Mouse (Mus musculus): Measurements from ENCODE around the gene Myo15b.

Gene Myo15b

DNA sequence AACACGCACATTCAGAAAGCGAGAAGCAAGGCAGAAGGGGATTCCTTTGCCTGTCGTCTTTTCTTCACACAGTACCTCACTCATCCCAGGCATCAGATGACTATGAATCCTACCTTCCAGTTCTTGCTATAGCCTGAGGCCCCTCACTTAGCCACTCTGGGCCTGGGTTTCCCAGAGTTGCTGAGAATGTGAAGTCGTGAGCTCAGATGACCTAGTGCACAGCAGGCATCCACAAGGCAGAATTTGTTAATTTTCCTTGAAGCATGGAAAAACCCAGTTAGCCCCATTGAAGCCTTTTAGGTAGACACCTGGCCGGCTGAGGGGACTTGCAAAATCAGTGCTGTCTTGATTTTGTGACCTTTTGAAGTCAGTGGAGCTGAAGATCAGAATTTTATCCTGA is 31.7 kb upstream of the Myo15b start:
- Histone ChIP-seq H3K27me3 (ENCODE audit: insufficient read depth, low read length) (no peaks in the 10 kb centered on the region), H3K36me3 (ENCODE audit: insufficient read depth, low read length) (peaks cover 28% of the 10 kb centered on the region)

DNA sequence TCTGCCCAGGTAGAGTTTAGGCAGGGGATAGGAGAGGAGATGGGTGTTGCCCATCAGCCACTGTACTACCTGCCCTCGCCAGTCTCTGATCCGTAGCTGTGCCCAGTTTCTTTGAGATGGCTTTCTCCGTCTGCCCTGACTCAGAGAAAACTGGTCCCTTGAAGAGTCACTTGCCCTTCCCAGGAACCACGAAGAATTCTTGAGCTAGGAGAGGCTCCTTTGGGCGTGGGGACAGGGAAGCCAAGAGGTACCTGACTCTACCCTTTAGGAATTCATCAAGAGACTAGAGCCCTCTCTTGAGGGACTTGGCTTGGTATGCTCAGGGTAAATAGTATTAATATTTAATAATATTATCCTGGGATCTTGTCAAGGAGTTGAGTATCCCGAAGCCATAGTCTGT is 30.6 kb upstream of the Myo15b start:
- H3K4me1 ChIP-seq (replicated peaks; ENCODE audit: low read depth, low read length), result peaks cover 90% of the 10 kb centered on the region
- H3K9me3 ChIP-seq (ENCODE audit: low read length), result no peaks in the 10 kb centered on the region
- H3K27me3 ChIP-seq (ENCODE audit: insufficient read depth, low read length), result no peaks in the 10 kb centered on the region
- no peak overlapping the region for H3K4me3 ChIP-seq (replicated peaks; ENCODE audit: low read length)
- TF ChIP-seq NANOG (IDR thresholded peaks at IDR 0.05; ENCODE audit: borderline replicate concordance, low read length), result no peak
- peaks cover 17% of the 10 kb centered on the region for H3K36me3 ChIP-seq (ENCODE audit: insufficient read depth, low read length)

More for the DNA sequence above, 31.7 kb upstream of the Myo15b start:
- peaks cover 80% of the 10 kb centered on the region for H3K4me1 ChIP-seq (replicated peaks; ENCODE audit: low read depth, low read length)
- no peak overlapping the region for H3K4me3 ChIP-seq (replicated peaks; ENCODE audit: low read length)
- no peaks in the 10 kb centered on the region for H3K9me3 ChIP-seq (ENCODE audit: low read length)
- TF ChIP-seq POU5F1 (IDR thresholded peaks at IDR 0.05; ENCODE audit: borderline replicate concordance, low read length), result no peak
- no peak for TF ChIP-seq CTCF (conservative IDR thresholded peaks at IDR 0.05; ENCODE audit: low read length)

DNA sequence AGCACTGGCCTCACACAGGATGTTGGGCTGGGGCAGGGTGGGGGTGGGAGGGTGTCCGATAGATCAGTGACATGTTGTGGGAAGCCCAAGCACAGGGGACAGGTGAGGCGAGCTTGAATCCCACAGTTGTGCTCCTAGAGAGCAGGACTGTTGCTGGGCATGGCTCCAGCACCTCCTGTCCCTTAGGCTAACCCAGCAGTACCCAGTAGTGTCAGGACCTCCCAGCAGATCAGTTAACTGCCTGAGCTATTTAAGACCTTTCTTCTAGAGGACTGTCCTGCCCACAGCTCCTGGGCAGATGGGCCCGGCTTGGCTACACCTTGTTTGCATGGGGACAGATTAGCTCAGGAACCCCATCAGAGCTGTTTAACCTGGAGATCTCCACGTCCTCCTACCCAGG is 29.2 kb upstream of the Myo15b start:
- H3K4me1 ChIP-seq (replicated peaks; ENCODE audit: low read depth, low read length), result peaks cover 96% of the 10 kb centered on the region
- no peaks in the 10 kb centered on the region for H3K27me3 ChIP-seq (ENCODE audit: insufficient read depth, low read length)
- H3K4me3 ChIP-seq (replicated peaks; ENCODE audit: low read length), result peak overlapping the region; percentile 37
- H3K9me3 ChIP-seq (ENCODE audit: low read length), result no peaks in the 10 kb centered on the region
- H3K36me3 ChIP-seq (ENCODE audit: insufficient read depth, low read length), result peaks cover 12% of the 10 kb centered on the region; the same call in 1 of the 2 replicates
- TF ChIP-seq POU5F1 (IDR thresholded peaks at IDR 0.05; ENCODE audit: borderline replicate concordance, low read length), result no peak
- TF ChIP-seq NANOG (IDR thresholded peaks at IDR 0.05; ENCODE audit: borderline replicate concordance, low read length), result no peak
- no peak for TF ChIP-seq CTCF (conservative IDR thresholded peaks at IDR 0.05; ENCODE audit: low read length)

DNA sequence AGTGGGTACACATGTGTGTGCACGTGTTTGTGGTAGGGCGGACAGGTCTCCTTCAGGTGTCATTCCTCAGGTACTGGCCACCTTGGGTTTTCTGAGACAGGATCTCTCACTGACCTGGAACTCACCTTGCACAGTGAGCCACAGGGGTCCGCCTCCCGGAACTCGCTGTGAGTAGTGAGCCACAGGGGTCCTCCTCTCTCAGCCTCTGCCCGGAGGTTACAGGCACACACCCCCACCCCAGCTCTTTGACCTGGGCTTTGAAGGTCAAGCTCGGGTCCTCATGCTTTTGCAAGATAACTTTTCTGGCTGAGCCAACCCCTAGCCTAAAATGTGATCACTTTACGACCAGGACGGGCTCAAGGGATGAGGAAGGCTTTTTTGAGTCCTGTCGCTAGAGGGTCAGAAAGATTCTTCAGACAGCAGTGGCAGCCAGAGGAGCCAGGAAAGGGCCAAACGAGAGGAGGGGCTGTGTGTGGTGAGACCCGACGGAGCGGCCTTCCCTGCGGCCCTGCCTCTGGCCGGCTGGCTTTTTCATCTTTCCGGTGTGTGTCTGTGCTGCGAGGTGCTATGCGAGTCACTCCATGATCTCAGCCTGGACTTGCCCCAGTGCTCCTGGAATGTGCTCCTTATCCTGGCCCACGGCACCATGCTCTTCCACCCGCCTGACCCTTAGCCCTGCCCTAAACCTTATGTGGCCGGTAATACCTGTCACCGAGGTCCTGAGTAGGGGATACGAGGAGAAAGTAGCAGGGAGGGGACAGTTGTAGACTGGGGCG is 27.5 kb upstream of the Myo15b start:
- H3K27me3 ChIP-seq (ENCODE audit: insufficient read depth, low read length), result no peaks in the 10 kb centered on the region
- no peak for TF ChIP-seq CTCF (conservative IDR thresholded peaks at IDR 0.05; ENCODE audit: low read length)
- TF ChIP-seq NANOG (IDR thresholded peaks at IDR 0.05; ENCODE audit: borderline replicate concordance, low read length), result peak; percentile 89
- TF ChIP-seq POU5F1 (IDR thresholded peaks at IDR 0.05; ENCODE audit: borderline replicate concordance, low read length), result no peak
- peaks cover 100% of the 10 kb centered on the region for H3K4me1 ChIP-seq (replicated peaks; ENCODE audit: low read depth, low read length)
- peak overlapping the region; percentile 74 for H3K4me3 ChIP-seq (replicated peaks; ENCODE audit: low read length)
- H3K9me3 ChIP-seq (ENCODE audit: low read length), result no peaks in the 10 kb centered on the region
- peaks cover 26% of the 10 kb centered on the region for H3K36me3 ChIP-seq (ENCODE audit: insufficient read depth, low read length)

DNA sequence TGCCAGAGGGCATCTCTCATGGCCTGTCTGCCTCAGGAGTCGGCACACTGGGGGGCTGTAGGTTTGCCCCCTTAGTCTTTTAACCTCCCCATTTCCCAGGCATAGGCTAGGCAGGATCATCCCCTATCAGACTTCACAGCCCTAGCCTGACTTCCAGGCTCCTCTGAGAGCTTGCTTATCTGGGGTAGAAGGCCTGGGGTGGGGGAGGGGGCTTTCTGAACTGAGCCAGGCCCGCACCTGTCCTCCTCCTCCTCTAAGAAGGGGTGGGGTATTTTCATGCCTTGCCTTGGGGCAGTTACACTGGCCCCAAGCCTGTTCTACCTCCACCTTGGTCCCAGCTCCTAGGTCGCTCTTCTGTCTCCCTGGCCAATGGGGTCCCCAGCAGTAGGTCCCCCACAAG is 26.7 kb upstream of the Myo15b start:
- H3K27me3 ChIP-seq (ENCODE audit: insufficient read depth, low read length), result no peaks in the 10 kb centered on the region
- TF ChIP-seq CTCF (conservative IDR thresholded peaks at IDR 0.05; ENCODE audit: low read length) (no peak), NANOG (IDR thresholded peaks at IDR 0.05; ENCODE audit: borderline replicate concordance, low read length) (no peak), POU5F1 (IDR thresholded peaks at IDR 0.05; ENCODE audit: borderline replicate concordance, low read length) (no peak)
- H3K4me3 ChIP-seq (replicated peaks; ENCODE audit: low read length), result peak overlapping the region; percentile 74
- H3K9me3 ChIP-seq (ENCODE audit: low read length), result no peaks in the 10 kb centered on the region
- H3K4me1 ChIP-seq (replicated peaks; ENCODE audit: low read depth, low read length), result peaks cover 100% of the 10 kb centered on the region
- H3K36me3 ChIP-seq (ENCODE audit: insufficient read depth, low read length), result peaks cover 31% of the 10 kb centered on the region

DNA sequence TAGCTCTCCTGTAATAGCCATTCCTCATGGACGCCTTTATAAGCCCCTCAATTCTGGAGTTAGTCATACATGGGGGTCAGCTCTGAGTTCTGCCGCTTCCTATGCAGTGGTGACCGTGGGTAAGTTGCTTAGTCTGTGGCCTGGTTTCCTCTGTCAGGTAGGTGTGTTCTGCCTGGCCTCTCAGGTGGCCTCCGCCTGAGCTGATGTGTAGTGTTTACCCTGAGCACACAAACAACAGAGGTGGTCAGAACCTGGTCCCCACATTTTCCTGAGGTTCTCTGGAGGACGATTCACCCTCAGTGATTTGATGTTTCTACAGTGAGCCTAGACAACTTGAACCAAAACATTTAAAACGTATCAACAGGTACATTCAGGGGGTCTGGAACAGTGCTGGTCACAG is 26.1 kb upstream of the Myo15b start:
- H3K36me3 ChIP-seq (ENCODE audit: insufficient read depth, low read length), result peaks cover 31% of the 10 kb centered on the region
- peaks cover 100% of the 10 kb centered on the region for H3K4me1 ChIP-seq (replicated peaks; ENCODE audit: low read depth, low read length)
- H3K9me3 ChIP-seq (ENCODE audit: low read length), result no peaks in the 10 kb centered on the region
- TF ChIP-seq CTCF (conservative IDR thresholded peaks at IDR 0.05; ENCODE audit: low read length), result no peak
- no peak for TF ChIP-seq NANOG (IDR thresholded peaks at IDR 0.05; ENCODE audit: borderline replicate concordance, low read length)
- no peak for TF ChIP-seq POU5F1 (IDR thresholded peaks at IDR 0.05; ENCODE audit: borderline replicate concordance, low read length)
- H3K4me3 ChIP-seq (replicated peaks; ENCODE audit: low read length), result peak overlapping the region; percentile 74
- H3K27me3 ChIP-seq (ENCODE audit: insufficient read depth, low read length), result no peaks in the 10 kb centered on the region

DNA sequence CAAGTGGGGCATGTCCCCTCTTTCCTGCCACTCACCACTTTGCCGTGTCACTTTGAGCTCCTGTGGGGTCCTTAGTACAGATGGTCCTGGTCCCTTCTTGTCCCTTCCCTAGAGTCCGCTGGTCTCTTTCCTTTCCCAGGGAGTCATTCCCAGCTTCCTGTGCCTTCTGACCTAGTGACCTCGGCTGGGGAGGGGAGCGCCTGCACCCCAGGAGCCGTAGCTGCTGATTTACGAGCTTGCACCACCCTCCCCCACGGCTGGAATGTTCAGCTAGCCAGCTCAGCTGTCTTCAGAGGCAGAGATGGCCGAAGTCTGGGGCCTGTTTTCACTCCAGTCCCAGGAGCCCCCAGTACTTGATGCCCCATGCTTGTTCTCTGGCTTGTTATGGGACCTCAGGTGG is 25.7 kb upstream of the Myo15b start:
- H3K36me3 ChIP-seq (ENCODE audit: insufficient read depth, low read length), result peaks cover 31% of the 10 kb centered on the region
- no peaks in the 10 kb centered on the region for H3K9me3 ChIP-seq (ENCODE audit: low read length)
- peaks cover 100% of the 10 kb centered on the region for H3K4me1 ChIP-seq (replicated peaks; ENCODE audit: low read depth, low read length)
- TF ChIP-seq POU5F1 (IDR thresholded peaks at IDR 0.05; ENCODE audit: borderline replicate concordance, low read length) (no peak), NANOG (IDR thresholded peaks at IDR 0.05; ENCODE audit: borderline replicate concordance, low read length) (no peak), CTCF (conservative IDR thresholded peaks at IDR 0.05; ENCODE audit: low read length) (no peak)
- peak overlapping the region; percentile 74 for H3K4me3 ChIP-seq (replicated peaks; ENCODE audit: low read length)
- H3K27me3 ChIP-seq (ENCODE audit: insufficient read depth, low read length), result no peaks in the 10 kb centered on the region

DNA sequence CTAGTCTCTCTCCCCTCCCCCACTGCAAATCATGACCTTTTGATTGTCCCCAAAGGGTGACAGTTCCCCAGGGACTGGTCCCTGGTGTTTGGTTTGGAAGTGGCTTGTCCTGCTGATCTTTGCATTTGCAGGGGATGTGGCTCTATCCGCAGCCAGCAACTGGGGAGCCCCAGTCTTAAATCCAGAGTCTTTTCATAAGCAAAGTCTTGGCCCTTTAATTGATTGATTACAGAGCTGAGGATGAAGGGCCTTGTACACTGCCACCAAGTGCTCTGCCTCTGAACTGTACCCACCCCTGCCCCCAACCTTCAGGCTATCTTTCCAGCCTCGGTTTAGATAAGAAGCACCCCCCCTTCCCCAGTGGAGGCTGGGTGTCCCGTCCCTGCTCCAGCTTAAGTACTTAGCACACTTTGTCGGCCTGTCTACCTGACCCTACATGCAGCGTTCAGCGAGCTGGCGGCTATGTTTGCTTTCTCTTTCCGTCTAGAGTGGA is 25.1 kb upstream of the Myo15b start:
- H3K9me3 ChIP-seq (ENCODE audit: low read length), result no peaks in the 10 kb centered on the region
- peaks cover 100% of the 10 kb centered on the region for H3K4me1 ChIP-seq (replicated peaks; ENCODE audit: low read depth, low read length)
- no peak for TF ChIP-seq POU5F1 (IDR thresholded peaks at IDR 0.05; ENCODE audit: borderline replicate concordance, low read length)
- TF ChIP-seq NANOG (IDR thresholded peaks at IDR 0.05; ENCODE audit: borderline replicate concordance, low read length), result no peak
- no peak for TF ChIP-seq CTCF (conservative IDR thresholded peaks at IDR 0.05; ENCODE audit: low read length)
- H3K4me3 ChIP-seq (replicated peaks; ENCODE audit: low read length), result peak overlapping the region; percentile 74
- H3K36me3 ChIP-seq (ENCODE audit: insufficient read depth, low read length), result peaks cover 32% of the 10 kb centered on the region
- H3K27me3 ChIP-seq (ENCODE audit: insufficient read depth, low read length), result no peaks in the 10 kb centered on the region

DNA sequence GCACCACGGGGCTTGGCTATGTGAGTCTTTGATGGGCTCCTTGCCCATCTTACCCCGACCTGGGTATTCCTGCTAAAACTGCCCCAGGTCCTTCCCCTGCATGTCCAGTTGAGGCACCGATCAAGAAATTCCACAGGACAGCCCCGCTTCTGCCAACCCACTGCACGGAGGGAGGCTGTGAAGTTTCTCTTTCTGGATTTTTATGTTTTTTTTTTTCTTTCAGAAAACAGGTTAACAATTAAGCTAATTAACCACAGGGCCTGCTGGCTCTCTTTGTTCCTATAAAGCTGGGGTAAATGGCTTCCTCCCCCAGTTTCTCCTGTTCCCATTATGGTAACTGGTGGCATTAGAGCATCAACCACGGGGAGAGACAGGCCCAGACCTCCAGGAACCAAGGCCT is 24.2 kb upstream of the Myo15b start:
- Histone ChIP-seq H3K27me3 (ENCODE audit: insufficient read depth, low read length) (no peaks in the 10 kb centered on the region), H3K4me1 (replicated peaks; ENCODE audit: low read depth, low read length) (peaks cover 100% of the 10 kb centered on the region), H3K4me3 (replicated peaks; ENCODE audit: low read length) (peak overlapping the region; percentile 74), H3K36me3 (ENCODE audit: insufficient read depth, low read length) (peaks cover 26% of the 10 kb centered on the region), H3K9me3 (ENCODE audit: low read length) (no peaks in the 10 kb centered on the region)
- no peak for TF ChIP-seq NANOG (IDR thresholded peaks at IDR 0.05; ENCODE audit: borderline replicate concordance, low read length)
- TF ChIP-seq CTCF (conservative IDR thresholded peaks at IDR 0.05; ENCODE audit: low read length), result no peak
- TF ChIP-seq POU5F1 (IDR thresholded peaks at IDR 0.05; ENCODE audit: borderline replicate concordance, low read length), result no peak

All from E14TG2a.4 (cell line).